Mouse (Mus musculus): Measurements from ENCODE around the gene Pard6b. TPM values are rescaled to one million over a fixed set of nuclear protein-coding genes. Genes with fewer than 3 reads are reported as not detected.
"Not testable (repeated sequence)": the region's sequence is repeated elsewhere in the genome, so short reads cannot be mapped to it uniquely, and the experiment has no call there.

The Pard6b gene
- 1 to 10 TPM; 1.9 to 2.8 (median 2.3) TPM for total RNA-seq (2022)

- peak; percentile 95 for DNase-seq
These were observed at the start of gene Pard6b for GRCm38 (mm10) chr2:168080431-168081246. TSS of gene Pard6b (plus strand) at chr2:168081004.

GRCm38 (mm10) chr2:168031842-168032241 is 49.0 kb upstream of the Pard6b start:
- no peak for DNase-seq

GRCm38 (mm10) chr2:168033905-168034304 is 46.9 kb upstream of the Pard6b start:
- no peak for DNase-seq

GRCm38 (mm10) chr2:168035907-168036306 is 44.9 kb upstream of the Pard6b start:
- DNase-seq: no peak

GRCm38 (mm10) chr2:168037063-168037462 is 43.7 kb upstream of the Pard6b start:
- no peak for DNase-seq

GRCm38 (mm10) chr2:168040751-168041150 is 40.1 kb upstream of the Pard6b start:
- no peak for DNase-seq

GRCm38 (mm10) chr2:168042019-168042418 is 38.8 kb upstream of the Pard6b start:
- no peak for DNase-seq

GRCm38 (mm10) chr2:168044681-168045287 is 36.0 kb upstream of the Pard6b start:
- DNase-seq: no peak

- no peak for DNase-seq
These were observed 35.4 kb upstream of the Pard6b start for GRCm38 (mm10) chr2:168045357-168045756.

GRCm38 (mm10) chr2:168045771-168046170 is 35.0 kb upstream of the Pard6b start:
- DNase-seq: no peak

- DNase-seq: no peak
These were observed 34.3 kb upstream of the Pard6b start for GRCm38 (mm10) chr2:168046467-168046866.

GRCm38 (mm10) chr2:168049002-168049635 is 31.7 kb upstream of the Pard6b start:
- DNase-seq: no peak

GRCm38 (mm10) chr2:168050000-168050942 is 30.5 kb upstream of the Pard6b start:
- DNase-seq: no peak

GRCm38 (mm10) chr2:168052156-168052555 is 28.6 kb upstream of the Pard6b start:
- DNase-seq: no peak

GRCm38 (mm10) chr2:168052689-168053088 is 28.1 kb upstream of the Pard6b start:
- no peak for DNase-seq

GRCm38 (mm10) chr2:168054142-168054541 is 26.7 kb upstream of the Pard6b start:
- DNase-seq: no peak

GRCm38 (mm10) chr2:168055910-168056665 is 24.7 kb upstream of the Pard6b start:
- no peak for DNase-seq

- DNase-seq: no peak
These were observed 24.2 kb upstream of the Pard6b start for GRCm38 (mm10) chr2:168056666-168056933.

- not testable (repeated sequence) for DNase-seq
These were observed 22.9 kb upstream of the Pard6b start for GRCm38 (mm10) chr2:168057876-168058275.

GRCm38 (mm10) chr2:168058488-168059199 is 22.2 kb upstream of the Pard6b start:
- DNase-seq: no peak

GRCm38 (mm10) chr2:168059200-168059790 is 21.5 kb upstream of the Pard6b start:
- no peak for DNase-seq

Measured in adrenal gland, adult 8-10 months (tissue).